Mouse (Mus musculus) large intestine, adult 2 months (tissue): ENCODE results near the gene Trpv2. TPM values are rescaled to one million over a fixed set of nuclear protein-coding genes. Genes with fewer than 3 reads are reported as not detected.
"Not testable (repeated sequence)": the region's sequence is repeated elsewhere in the genome, so short reads cannot be mapped to it uniquely, and the experiment has no call there.

Experiments used
- DNase-seq: peaks from one replicate; pipeline ENCODE4 v3.0.0-alpha.2; 2012; ENCODE audit warnings: low read depth, low spot score
- WGBS: fragments of 180-500 bp; shearing (Covaris S2); methylation state at CpG from one replicate; pipeline ENCODE4 v1.1.7; 2018; 5-methylcytosine and 5-hydroxymethylcytosine counted together
- polyA plus RNA-seq: library from polyadenylated mRNA; depleted of rRNA; stranded (reverse); fragments of >200 nt; gene quantifications from 2 replicates; pipeline ENCODE4 v1.2.3, GENCODE M21; 2012; rRNA removed

Trpv2 gene
- polyA plus RNA-seq, 1 experiment = 9.0 TPM

- no peak for DNase-seq
- 88% methylated on average over 5 of the region's 5 CpGs for WGBS
Measured at GRCm38 (mm10) chr11:62644602-62645336, 70.5 kb downstream of the Trpv2 start.

GRCm38 (mm10) chr11:62645337-62645675 is 71.0 kb downstream of the Trpv2 start:
- no peak for DNase-seq
- 59% methylated on average over 4 of the region's 4 CpGs for WGBS

GRCm38 (mm10) chr11:62645732-62646494 is 71.6 kb downstream of the Trpv2 start:
- 14% methylated on average over 8 of the region's 8 CpGs for WGBS
- no peak for DNase-seq

- no peak for DNase-seq
- WGBS = 44% methylated on average over 4 of the region's 4 CpGs
Measured at GRCm38 (mm10) chr11:62646495-62646843, 72.2 kb downstream of the Trpv2 start.

GRCm38 (mm10) chr11:62646958-62647515 is 72.8 kb downstream of the Trpv2 start:
- 30% methylated on average over 7 of the region's 7 CpGs for WGBS
- no peak for DNase-seq

GRCm38 (mm10) chr11:62647661-62648590 is 73.6 kb downstream of the Trpv2 start, which contains the start of gene Lrrc75a:
Gene Lrrc75a (minus strand): TSS chr11:62648523.
- DNase-seq = no peak
- WGBS = 1% methylated on average over 69 of the region's 86 CpGs

GRCm38 (mm10) chr11:62648591-62649391 is 74.5 kb downstream of the Trpv2 start, which contains the start of gene Mmgt2:
Gene Mmgt2 (plus strand): TSS chr11:62648664.
- DNase-seq = peak; percentile 87

GRCm38 (mm10) chr11:62649803-62650202 is 75.5 kb downstream of the Trpv2 start:
- DNase-seq = not testable (repeated sequence)
- WGBS = 72% methylated on average over 4 of the region's 4 CpGs

More at GRCm38 (mm10) chr11:62648591-62649391, 74.5 kb downstream of the Trpv2 start, which contains the start of gene Mmgt2:
- WGBS = under 1% methylated on average over 51 of the region's 53 CpGs

Other genes with a start within 250 kb of the Trpv2 start
- 7.3 and 13.1 TPM in 2 replicates for gene Pigl, start 116.0 kb upstream of the Trpv2 start, polyA plus RNA-seq
- 75.6 and 164 TPM in 2 replicates for gene Ncor1, start 115.9 kb upstream of the Trpv2 start, polyA plus RNA-seq
- 116 and 140 TPM in 2 replicates for gene Cenpv, start 35.2 kb upstream of the Trpv2 start, polyA plus RNA-seq
- gene Ubb, start 23.3 kb upstream of the Trpv2 start, polyA plus RNA-seq = 1,797 and 2,293 TPM in 2 replicates
- gene Lrrc75a, start 74.0 kb downstream of the Trpv2 start, polyA plus RNA-seq = 72.9 and 87.9 TPM in 2 replicates
- gene Mmgt2, start 74.2 kb downstream of the Trpv2 start, polyA plus RNA-seq = 36.1 and 46.8 TPM in 2 replicates
- gene Zfp287, start 157.4 kb downstream of the Trpv2 start, polyA plus RNA-seq = 0.78 and 1.3 TPM in 2 replicates
- not detected in 2 replicates for gene Gm10428, start 178.6 kb downstream of the Trpv2 start, polyA plus RNA-seq
- gene Zfp286, start 215.0 kb downstream of the Trpv2 start, polyA plus RNA-seq = 0.19 and 0.56 TPM in 2 replicates
- 11.8 and 14.0 TPM in 2 replicates for gene Trim16, start 245.7 kb downstream of the Trpv2 start, polyA plus RNA-seq